Mouse (Mus musculus): ENCODE results near the gene Uhrf1bp1.

The Uhrf1bp1 gene

DNA sequence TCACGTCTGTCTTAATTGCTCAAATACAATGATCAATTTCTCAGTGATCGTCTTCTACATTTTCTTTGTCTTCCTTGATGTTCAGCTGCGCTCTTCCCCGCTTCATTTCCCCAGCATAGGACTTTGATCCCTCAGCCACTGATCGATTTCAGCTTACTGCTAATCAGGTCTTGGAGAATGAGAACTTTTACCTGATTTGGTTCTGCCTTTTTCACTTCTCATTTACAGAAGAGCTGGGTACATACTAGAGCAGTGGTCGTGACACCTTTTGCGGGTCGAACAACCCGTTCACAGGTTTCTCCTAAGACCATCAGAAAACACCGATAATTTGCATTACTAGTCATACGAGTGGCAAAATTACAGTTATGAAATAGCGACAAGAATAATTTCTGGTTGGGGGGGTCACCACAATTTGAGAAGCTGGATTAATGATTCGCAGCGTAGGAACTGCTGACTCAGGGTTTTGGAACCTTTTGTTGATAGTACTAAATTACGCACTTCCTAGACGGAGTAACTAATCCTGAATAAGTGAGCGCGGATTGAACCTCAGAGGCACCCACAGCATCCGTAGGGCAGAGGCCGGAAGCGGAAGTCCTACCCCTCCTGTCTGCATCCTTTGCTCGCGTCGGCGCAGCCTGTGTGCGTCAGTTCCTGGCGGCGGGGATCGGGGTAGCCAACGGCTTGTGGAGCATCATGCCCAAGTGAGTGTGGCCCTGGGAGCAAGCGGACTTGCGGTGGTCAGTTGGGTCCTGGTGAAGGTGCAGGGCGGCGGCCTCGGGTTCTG, 16.6 kb upstream of the Uhrf1bp1 start:
- peak; percentile 96 to 97 for DNase-seq (ENCODE audit: low spot score in 2 of 2)

DNA sequence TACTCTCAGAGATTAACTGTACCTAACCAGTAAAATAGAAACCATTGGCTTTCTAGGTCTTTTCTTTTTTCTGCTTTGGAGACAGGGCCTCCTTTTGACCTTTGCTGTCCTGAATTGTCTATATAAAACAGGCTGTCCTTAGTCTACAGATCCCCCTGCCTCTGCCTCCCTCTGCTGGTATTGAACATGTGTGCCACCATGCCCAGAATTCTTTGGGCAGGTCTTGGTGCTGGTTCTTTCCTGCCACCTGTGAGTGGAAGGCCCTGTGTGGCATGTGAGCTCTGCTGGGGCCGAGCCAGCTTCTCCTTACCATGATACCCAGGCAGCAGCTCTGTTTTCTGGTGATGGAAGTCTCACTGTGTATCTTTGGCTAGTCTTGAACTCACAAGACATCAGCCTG, 7.9 kb upstream of the Uhrf1bp1 start:
- no peak for DNase-seq (ENCODE audit: low spot score in 2 of 2)

DNA sequence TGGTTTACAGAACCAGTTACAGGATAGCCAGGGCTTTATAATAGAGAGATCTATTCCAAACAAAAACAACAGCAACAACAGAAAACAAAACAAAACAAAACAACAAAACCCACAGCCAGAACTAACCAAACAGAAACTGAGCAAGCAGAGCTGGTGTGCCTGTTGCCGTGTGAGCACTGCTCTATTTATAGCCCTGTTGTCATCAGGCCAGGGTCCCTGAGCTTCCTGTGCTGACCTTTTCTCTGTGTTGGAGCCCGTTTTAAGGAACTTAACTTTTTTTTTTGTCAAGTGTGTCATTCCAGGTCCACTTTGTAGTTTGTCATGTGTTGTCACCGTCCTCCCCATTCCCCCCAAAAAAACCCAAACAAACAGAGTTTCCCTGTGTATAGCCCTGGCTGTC, 5.2 kb upstream of the Uhrf1bp1 start:
- peak in 1 of 2 experiments; percentile 20 for DNase-seq (ENCODE audit: low spot score in 2 of 2)

DNA sequence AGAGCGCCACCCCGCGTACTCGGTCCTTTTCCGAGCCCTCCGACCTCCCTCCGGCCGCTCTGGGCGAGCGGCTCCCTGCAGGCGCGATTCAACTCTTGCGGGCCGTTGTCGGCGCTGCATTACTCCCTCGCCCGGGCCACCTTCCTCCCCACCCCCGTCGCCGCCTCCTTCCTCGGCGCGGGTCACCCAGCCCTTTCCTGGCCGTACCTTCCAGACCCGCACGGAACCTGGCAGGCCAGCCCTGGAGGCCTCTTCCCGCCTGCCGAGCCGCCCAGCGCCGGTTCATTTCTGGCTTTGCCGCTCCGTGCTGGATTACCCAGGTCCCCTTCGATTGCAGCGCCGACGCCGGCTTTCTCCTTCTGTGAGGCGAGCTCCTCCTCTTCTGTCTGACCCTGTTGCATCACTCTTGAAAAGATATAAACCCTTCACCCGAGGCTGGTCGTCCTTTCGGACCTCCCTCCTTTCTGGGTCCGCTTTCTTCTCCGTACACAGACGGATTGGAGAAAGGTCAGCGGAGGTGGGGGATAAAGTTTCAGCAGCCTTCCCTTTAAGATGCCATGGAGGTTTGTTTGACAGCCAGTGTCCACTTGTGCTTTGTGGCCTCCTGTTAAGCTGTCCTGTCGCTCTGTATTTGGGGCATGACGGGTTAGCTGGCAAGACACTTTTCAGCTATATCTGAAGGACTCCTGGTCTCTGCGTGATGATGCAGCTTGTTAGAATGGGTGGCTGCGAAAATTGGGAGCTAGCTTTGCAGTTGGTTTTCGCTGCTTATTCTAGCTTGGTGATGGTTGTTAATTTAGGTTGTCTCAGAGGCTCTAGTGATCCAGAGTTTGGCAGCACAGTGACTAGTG, 782 bp downstream of the Uhrf1bp1 start:
- DNase-seq (ENCODE audit: low spot score in 2 of 2), result peak in 1 of 2 experiments; percentile 14

DNA sequence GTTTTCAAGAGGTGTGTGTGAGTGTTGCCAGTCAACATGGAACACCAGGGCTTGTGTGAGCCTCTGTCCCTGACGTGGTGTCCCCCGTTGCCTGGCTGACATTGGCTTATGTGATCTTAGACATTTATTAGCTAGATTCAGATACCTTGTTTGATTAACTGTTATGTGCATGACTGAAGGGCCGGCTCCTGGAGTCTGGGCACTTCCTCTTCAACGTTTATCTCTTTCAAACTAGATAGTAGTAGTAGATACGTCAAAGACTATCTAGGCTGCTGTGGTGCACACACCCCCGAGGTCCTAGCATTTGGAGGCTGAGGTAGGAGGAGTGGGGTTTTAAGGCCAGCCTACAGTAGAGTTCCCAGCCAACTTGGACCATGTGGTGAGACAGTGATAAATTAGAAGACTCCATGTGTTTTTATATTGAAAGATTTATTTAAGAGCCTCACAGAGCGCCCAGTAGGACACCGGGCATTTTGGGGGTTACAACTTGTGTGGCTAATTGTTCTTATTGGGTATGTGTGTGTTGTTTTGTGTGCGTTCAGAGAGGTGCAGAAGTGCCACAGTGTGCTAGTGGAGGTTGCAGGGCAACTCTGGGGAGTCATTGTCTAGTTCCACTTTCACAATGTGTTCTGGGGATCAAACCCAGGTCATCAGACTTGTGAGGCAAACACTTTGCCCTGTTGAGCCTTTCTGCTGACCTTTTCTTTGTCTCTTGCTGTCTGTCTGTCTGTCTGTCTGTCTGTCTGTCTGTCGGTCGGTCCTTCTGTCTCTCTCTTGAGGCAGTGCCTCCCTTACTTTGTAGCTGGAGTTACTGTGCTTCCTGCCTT, 1.6 kb downstream of the Uhrf1bp1 start:
- no peak for DNase-seq (ENCODE audit: low spot score in 2 of 2)

DNA sequence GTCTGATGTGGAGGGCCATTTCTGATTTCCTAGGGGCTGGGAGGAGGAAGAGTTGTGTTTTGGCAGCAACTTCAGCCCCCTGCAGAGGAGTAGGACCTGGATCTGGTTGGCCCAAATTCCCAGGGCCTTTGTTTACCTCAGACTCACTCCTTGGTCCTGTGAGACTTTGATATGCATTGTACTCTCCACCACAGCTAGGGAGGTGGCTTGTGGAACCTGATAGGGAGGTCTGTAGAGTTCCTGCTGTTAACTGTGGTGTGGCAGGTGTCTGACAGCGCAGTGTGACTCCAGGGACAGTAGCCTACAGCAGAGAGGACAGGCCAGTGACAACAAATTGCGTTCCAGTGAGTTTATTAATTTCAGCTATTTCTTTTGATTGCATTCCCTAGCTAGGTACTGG, 2.9 kb downstream of the Uhrf1bp1 start:
- DNase-seq (ENCODE audit: low spot score in 2 of 2), result no peak

DNA sequence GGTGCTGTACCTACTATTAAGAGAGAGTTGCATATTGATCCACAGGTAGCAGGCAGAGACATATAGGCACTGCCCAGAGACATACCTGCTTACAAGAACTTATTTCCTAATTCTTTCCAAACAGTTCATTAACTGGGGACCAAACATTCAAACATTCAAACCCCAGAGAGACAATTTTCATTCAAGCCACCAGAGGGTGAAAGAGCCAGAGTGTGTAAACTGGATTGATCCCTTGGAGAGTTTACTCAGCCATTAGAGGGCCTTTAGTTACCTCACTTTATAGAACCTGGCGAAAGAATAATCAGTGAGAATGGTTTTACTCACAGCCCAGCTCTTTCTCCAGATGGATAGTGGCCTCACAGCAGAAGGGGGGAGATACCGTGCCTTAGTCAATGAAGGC, 9.2 kb downstream of the Uhrf1bp1 start:
- DNase-seq (ENCODE audit: low spot score in 2 of 2), result no peak

DNA sequence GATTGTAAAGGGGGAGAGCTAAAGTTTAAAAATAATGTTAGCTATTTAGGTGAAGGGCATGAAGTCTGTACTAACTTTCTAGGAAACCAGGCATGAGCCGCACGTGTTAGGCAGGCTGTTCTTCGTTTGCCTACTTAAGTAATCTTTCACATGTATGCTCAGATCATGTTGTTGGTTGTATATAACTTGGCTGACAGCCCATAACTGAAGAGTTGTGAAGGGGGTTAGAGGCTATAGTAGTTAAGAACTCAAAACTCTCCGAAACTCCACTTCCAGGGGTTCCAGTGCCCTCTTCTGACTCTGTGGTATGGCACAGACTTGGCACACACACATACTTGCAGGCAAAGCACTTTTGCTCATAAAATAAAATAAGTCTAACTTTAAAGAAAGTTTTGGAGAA, 10.5 kb downstream of the Uhrf1bp1 start:
- DNase-seq (ENCODE audit: low spot score in 2 of 2), result no peak

DNA sequence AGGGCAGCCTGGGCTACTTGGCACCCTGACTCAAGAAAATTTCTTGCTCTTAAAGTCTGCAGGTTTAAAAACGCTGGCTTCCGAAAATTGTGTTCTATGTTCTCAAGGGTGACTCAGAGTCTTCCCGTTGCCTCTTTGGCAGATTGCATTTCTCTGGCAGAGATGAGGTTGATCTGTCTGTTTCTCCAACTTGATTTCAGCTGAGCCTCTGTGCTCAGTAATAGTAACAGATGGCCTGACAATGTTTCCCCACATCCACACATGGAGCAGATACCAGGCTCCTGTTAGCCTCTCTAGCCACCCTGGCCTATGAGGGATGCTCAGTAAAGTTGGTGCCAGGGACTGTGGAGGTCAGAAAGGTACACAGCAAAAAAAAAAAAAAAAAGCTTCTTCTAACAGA, 15.6 kb downstream of the Uhrf1bp1 start:
- peak; percentile 17 to 58 for DNase-seq (ENCODE audit: low spot score in 2 of 2)

DNA sequence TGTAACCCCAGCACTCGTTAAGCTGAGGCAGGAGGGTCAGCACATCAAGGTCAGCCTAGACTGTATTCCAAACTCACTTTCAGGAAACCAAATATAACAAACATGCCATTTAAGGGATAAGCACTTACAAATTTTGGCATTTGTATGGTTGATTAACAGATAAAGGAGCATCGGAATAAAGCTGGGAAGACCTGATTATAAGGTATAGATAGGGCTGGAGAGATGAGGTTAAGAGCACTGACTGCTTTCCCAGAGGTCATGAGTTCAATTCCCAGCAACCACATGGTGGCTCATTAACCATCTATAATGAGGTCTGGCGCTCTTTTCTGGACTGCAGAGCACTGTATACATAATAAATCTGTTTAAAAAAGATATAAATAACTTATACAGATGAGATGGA, 17.3 kb downstream of the Uhrf1bp1 start:
- DNase-seq (ENCODE audit: low spot score in 2 of 2), result no peak

DNA sequence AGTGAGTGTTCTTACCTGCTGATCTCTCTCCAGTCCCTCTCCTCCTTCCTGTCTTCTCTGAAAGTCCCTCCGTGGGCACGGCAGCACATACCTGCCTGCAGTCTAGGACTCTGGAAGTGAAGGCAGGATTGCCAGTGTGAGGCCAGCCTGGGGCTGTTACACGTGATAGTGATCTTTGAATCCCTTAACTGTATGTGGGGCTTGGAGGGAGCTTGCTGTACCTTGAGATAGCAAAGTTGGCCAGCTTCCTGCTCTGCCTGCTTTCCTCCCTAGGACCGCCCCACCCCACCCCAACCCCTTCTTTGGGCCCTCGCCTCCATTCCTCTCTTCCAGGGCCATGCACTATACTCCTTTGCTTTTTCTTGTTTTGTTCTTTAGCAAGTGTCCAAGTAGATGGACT, 18.3 kb downstream of the Uhrf1bp1 start:
- DNase-seq (ENCODE audit: low spot score in 2 of 2), result no peak

DNA sequence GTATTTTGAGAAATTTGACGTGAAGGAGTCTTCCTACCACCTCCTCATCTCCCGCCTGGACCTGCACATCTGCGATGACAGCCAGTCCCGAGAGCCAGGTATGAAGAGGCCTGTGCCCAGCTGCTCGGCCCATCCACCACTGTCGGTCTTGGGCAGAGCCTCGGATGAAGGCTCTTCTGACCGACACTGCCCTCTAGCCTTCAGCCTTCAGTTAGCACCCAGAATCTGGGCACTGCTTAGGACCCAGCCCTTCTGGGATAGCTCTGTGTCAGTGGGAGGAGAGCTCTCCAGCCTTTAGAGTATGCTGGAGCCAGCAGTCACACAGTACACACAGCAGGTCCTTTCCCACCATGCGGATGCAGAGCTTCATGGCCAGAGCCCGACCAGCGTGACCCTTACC, 25.3 kb downstream of the Uhrf1bp1 start:
- no peak for DNase-seq (ENCODE audit: low spot score in 2 of 2)

DNA sequence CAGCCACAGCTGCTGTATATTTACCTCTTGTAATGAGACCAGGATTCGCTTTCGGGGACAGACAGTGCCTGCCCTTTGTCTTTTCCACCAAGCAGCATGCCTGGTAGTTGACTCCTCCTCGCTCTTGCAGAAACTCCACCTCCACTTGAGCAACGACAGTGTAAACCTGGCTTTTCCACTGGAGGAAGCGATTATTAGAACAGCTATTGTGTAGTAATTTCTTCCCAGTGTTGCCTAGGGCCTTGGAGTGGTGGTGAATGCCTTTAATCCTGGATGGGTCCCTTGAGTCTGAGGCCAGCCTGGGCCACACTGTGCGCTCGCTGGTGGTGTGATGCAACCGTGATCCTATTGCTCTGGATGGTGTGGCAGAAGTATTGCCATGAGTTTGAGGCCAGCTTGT, 26.9 kb downstream of the Uhrf1bp1 start:
- no peak for DNase-seq (ENCODE audit: low spot score in 2 of 2)

DNA sequence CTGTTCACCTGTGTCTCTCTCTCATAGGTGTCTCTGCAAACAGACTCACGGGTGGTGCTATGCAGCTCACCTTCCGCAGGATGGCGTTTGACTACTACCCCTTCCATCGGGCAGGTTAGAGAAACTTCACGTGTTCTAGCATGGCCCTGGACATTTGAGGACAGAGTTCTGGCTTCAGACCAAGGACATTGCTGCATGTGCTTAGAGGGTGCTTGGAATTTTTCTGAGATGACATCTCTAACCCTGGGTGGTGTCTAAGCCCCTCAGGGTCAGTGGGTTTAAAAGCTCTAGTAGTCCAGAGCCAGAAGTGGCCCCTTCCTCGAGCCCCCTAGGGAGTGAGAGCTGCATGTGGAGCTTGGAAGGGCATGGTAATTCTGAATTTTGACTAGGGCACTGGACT, 27.8 kb downstream of the Uhrf1bp1 start:
- no peak for DNase-seq (ENCODE audit: low spot score in 2 of 2)

DNA sequence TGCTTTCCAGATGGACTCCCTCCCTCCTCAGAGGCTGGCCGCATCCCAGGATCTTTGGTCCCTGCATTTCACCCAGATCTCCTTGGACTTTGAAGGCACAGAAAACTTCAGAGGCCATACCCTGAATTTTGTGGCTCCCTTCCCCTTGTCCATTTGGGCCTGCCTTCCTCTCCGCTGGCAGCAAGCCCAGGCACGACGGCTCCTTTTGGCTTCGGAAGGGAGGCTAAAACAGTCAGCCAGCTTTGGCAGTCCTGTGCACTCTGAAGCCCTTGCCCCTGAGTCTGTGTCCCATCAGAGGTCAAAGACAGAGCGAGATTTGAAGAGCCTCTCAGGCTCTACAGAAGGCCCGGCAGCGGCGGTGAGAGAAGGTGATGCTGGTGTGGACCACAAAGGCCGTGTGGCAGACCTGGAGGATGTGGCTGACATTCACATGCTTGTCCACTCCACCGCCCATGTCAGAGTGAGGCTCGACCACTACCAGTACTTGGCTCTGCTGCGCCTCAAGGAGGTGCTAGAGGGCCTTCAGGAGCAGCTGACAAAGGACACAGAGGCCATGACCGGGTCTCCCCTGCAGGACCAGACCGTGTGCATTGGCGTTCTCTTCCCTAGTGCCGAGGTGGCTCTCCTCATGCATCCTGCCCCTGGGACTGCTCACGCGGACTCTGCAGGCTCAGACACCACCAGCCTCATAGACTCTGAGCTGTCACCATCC, 30.4 kb downstream of the Uhrf1bp1 start:
- no peak for DNase-seq (ENCODE audit: low spot score in 2 of 2)

DNA sequence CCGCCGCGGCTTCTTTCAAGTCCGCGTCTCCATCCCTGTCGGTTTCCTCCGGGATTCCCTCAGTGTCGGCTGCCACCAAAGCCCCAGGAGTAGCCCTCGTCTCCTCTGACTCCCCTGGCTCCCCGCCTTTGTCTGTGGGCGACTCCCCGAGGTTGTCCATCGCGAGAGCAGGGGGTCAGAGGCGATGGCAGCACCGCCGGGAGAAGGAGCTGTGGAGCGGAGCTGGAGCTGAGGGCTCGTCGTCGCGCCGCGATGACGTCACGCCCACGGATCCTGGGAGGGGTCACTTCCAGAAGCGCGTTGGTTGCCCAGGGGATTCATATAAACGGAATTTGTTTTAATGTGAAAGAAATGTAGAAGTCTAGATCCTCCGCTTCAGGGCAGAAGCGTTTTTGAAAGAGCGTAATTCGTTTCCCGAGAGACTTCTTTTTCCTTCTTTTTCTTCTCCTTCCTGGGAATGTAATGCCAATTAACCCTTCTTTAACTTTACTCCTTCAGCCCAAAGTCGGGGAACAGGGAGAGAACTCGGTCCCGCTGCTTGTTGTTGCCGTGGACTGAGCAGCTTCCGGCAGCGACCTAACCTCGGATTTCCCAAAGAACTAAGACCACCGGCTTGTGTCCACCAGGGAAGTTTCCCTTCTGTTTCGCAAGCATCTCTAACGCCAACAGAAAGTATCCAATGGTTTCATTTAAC, 51.4 kb downstream of the Uhrf1bp1 start:
- DNase-seq (ENCODE audit: low spot score in 2 of 2), result peak; percentile 90 to 92

DNA sequence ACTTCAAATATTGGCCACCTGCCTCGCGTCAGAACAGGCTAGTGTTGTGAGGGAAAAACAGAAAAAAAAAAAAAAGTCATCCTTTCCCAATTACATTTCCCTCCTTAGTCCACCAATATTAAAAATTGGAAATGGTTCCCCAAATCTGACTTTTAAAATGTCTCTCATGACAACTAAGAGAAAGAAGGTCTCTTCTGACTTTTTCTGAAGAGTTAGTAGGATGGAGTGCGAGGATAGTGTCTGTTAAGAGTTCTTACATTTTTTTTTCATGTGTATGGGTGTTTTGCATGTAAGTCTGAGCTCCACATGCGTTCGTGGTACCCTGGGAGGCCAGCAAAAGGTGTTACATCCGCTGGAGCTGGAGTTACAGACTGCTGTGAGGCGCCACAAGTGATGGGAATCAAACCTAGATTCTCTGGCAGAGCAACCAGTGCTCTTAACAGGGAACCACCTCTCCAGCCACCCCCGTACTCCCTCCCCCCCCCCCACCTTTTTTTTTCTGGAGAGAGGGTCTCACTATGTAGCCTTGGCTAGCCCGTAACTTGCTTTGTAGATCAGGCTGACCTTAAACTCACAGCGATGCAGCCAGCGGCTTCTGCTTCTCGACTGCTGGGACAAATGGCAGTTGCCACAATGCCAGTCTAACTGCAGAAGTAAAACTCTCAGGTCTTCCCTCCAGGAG, 52.1 kb downstream of the Uhrf1bp1 start:
- DNase-seq (ENCODE audit: low spot score in 2 of 2), result peak in 1 of 2 experiments; percentile 35

DNA sequence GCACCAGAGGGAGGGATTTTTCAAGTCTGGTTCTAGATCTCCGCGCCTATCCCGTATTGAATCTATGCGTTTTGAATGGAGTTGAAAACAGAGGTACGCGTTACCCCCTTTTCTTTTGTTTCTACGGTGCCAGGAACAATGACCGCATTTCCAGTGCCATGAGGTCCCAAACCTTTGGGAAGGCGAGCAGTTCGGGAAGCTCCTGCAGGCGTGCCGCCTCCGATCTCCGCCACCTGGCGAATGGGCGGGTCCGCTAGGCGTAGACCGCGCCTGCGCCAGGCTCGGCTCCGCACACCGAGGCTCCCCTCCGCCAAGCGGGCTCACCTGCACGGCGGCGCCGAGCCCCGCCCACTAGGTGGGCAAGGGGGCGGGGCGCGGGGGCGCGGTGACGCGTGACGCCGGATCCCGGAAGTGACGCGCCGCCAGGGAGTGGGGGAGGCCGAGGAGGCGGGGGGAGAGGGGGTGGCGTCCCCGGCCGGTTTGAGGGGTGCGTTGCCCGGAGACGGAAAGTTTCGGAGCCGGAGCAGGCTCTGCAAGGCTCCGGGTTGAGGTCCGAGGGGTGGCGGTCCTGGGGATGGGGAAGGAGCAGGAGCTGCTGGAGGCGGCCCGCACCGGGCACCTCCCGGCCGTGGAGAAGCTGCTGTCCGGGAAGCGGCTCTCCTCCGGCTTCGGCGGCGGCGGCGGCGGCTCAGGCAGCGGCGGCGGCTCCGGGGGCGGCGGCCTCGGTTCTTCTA, 52.8 kb downstream of the Uhrf1bp1 start, which contains the start of gene Anks1:
Anks1 (plus strand) TSS at position 419 of the 734 bp plus-strand sequence.
- DNase-seq (ENCODE audit: low spot score in 2 of 2), result peak; percentile 61 to 64

Measured in right cerebral cortex, postnatal 36 days (tissue).